ENCODE assay signal across 8 mouse cellular contexts in the genomic region with DNA sequence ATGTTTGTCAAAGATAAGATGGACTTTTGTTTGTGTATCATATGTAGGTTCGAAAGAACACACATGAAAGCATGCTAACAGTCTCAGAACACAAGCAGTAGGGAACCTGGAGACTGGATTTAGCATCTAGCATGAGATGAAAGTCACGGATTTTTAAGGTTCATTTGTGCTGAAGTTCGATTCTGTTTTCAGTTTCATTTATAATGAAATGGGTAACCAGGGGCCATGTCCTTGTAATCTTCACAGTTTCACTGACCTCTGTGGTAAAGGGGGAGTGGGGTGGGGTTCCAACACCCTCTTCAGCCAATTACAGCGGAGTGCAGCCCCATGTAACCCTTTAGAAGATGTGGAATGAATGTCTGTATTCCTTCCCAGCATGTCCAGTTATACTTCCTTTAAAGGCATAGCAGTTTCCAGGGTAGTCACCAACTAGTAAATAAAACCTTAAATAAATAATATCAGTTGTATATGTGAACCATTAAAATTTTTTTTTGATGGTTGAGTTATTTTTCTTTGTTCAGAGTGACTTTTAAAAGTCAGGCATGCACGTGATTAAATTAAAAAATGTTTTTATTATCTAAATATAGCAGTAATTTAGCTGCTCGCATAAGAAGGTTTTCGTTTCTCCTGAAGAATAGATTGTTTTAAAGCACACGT. TPM values are rescaled to one million over a fixed set of nuclear protein-coding genes. Genes with fewer than 3 reads are reported as not detected.
DNase-seq lines count a peak whose midpoint lies in the region; ATAC-seq lines count a peak whose summit lies in the region.

No protein-coding gene starts in this region.

- WGBS in hindbrain, embryonic 15.5 days, result 41% methylated on average over 8 of the region's 8 CpGs

- peaks cover 72% of the 10 kb centered on the region for H3K4me1 ChIP-seq in erythroblast, embryonic 14.5 days (ENCODE audit: control insufficient read depth)
- H3K4me1 ChIP-seq in hindbrain, embryonic 15.5 days (replicated peaks), result peaks cover 24% of the 10 kb centered on the region; the same call in 1 of the 2 replicates

- DNase-seq in 3134 (ENCODE audit: extremely low read depth, insufficient read length, low spot score) (peak; percentile 19), 416B (ENCODE audit: low read depth) (peak; percentile 92)
- DNase-seq in frontal cortex, postnatal 36 days (ENCODE audit: low spot score in 2 of 2), result no peak
- no peak for DNase-seq in right cerebral cortex, postnatal 36 days (ENCODE audit: low spot score in 2 of 2)
- no peak for DNase-seq in cerebellum, adult 9-11 months

- H3K36me3 ChIP-seq in erythroblast, embryonic 14.5 days (ENCODE audit: control insufficient read depth), result peaks cover 72% of the 10 kb centered on the region
- no peaks in the 10 kb centered on the region for H3K36me3 ChIP-seq in hindbrain, embryonic 15.5 days

- peak overlapping the region; percentile 92 for H3K4me3 ChIP-seq in erythroblast, embryonic 14.5 days (replicated peaks)
- H3K4me3 ChIP-seq in hindbrain, embryonic 15.5 days, result peak overlapping the region; percentile 81

- peak overlapping the region; percentile 31; the same call in 1 of the 2 replicates for H3K9ac ChIP-seq in hindbrain, embryonic 15.5 days

- H3K27ac ChIP-seq in hindbrain, embryonic 15.5 days (replicated peaks), result peak overlapping the region; percentile 38; the same call in 1 of the 2 replicates

- no peak for ATAC-seq in hindbrain, embryonic 15.5 days (ENCODE audit: low FRiP score, low read depth)
- ATAC-seq in megakaryocyte, adult 5-6 weeks (ENCODE audit: poor library complexity, severe bottlenecking), result peak; percentile 12; the same call in 1 of the 2 replicates

- no peaks in the 10 kb centered on the region for H3K27me3 ChIP-seq in erythroblast, embryonic 14.5 days (ENCODE audit: control insufficient read depth)
- no peaks in the 10 kb centered on the region for H3K27me3 ChIP-seq in hindbrain, embryonic 15.5 days

- H3K9me3 ChIP-seq in erythroblast, embryonic 14.5 days (ENCODE audit: control insufficient read depth, low read length), result no peaks in the 10 kb centered on the region
- no peaks in the 10 kb centered on the region for H3K9me3 ChIP-seq in hindbrain, embryonic 15.5 days

- peak overlapping the region; percentile 65 for H3K4me2 ChIP-seq in hindbrain, embryonic 15.5 days

RNA-seq across cellular contexts. Expression of a gene that starts 57.3 kb away (rescaled TPM):
- polyA plus RNA-seq in erythroblast, embryonic 14.5 days (2012), result 19.2 and 22.4 TPM in 2 replicates
- polyA plus RNA-seq in hindbrain, embryonic 15.5 days (2015; fragmentation: Nextera tagmentation; extraction: Ambion mirVana), result 150 and 170 TPM in 2 replicates
- 343 and 360 TPM in 2 replicates for total RNA-seq in megakaryocyte, adult 5-6 weeks (2015)
- 145 and 164 TPM in 2 replicates for total RNA-seq in megakaryocyte, adult 5-6 weeks (2017)

Comparison
In these comparisons a context has a peak if more than half of its experiments do, and no peak if none do; other contexts are left out.
1. DNase-seq: peak in 3134 (single experiment) and 416B (single experiment); none in frontal cortex, postnatal 36 days (0 of 2), right cerebral cortex, postnatal 36 days (0 of 2) and cerebellum, adult 9-11 months (single experiment).